Mouse (Mus musculus) testis, adult 2 months (tissue): ENCODE measurements around the gene Pparg.

Experiments
- CTCF ChIP-seq: fragments of 200-500 bp; IDR thresholded peaks from 2 replicates; pipeline ENCODE4 v1.5.1; 2012; ENCODE audit warnings: low read depth, mild to moderate bottlenecking, inconsistent platforms, low read length, moderate library complexity; ENCODE audit not compliant: control insufficient read depth, insufficient read depth, insufficient replicate concordance
- POLR2A ChIP-seq: fragments of 200-500 bp; IDR thresholded peaks from 2 replicates; pipeline ENCODE4 v1.6.1; 2012; ENCODE audit warnings: low read depth, mild to moderate bottlenecking, inconsistent platforms, low read length, moderate library complexity; ENCODE audit not compliant: control insufficient read depth

- TF ChIP-seq CTCF (no peak), POLR2A (no peak)
Observed at GRCm38 (mm10) chr6:115344101-115344500, 16.6 kb upstream of the Pparg start.
